ENCODE assay signal across 28 mouse cellular contexts in genomic region chr11:101888820-101889219, GRCm38 (mm10). TPM values are rescaled to one million over a fixed set of nuclear protein-coding genes. Genes with fewer than 3 reads are reported as not detected.
A peak's percentile ranks its signal among the peaks of the same experiment; 100 is the strongest.
DNase-seq lines count a peak whose midpoint lies in the region; ATAC-seq lines count a peak whose summit lies in the region.
"Had no signal": no experiment of that assay in that cellular context is flagged by ENCODE, and none has a peak within 500 bp of the region (broad histone marks: within the 10 kb centered on the region; RNA-seq: fewer than 3 reads in every experiment).

No protein-coding gene starts in this region.

- no peaks in the 10 kb centered on the region for H3K36me3 ChIP-seq in embryonic facial prominence, embryonic 11.5 days (replicated peaks; ENCODE audit: control insufficient read depth, insufficient read depth, low read depth, low read length)
- H3K36me3 ChIP-seq in embryonic facial prominence, embryonic 10.5 days (replicated peaks) = no peaks in the 10 kb centered on the region
- no peaks in the 10 kb centered on the region for H3K36me3 ChIP-seq in heart, embryonic 14.5 days (ENCODE audit: control insufficient read depth, insufficient read depth, low read length)
- no peaks in the 10 kb centered on the region for H3K36me3 ChIP-seq in limb, embryonic 15.5 days
- H3K36me3 ChIP-seq in intestine, embryonic 15.5 days = no peaks in the 10 kb centered on the region
- H3K36me3 ChIP-seq: embryonic facial prominence, embryonic 12.5 days; forebrain, embryonic 15.5 days; heart, embryonic 10.5 days; liver, embryonic 13.5 days had no signal

- H3K27me3 ChIP-seq in embryonic facial prominence, embryonic 11.5 days (ENCODE audit: control insufficient read depth, insufficient read depth, low read length) = no peaks in the 10 kb centered on the region
- peaks cover 89% of the 10 kb centered on the region for H3K27me3 ChIP-seq in embryonic facial prominence, embryonic 10.5 days (replicated peaks; ENCODE audit: low read depth, poor library complexity, severe bottlenecking)
- H3K27me3 ChIP-seq in heart, embryonic 14.5 days (ENCODE audit: control insufficient read depth, insufficient read depth, low read length) = no peaks in the 10 kb centered on the region; the same call in 1 of the 2 replicates
- peaks cover 25% of the 10 kb centered on the region; the same call in 1 of the 2 replicates for H3K27me3 ChIP-seq in limb, embryonic 15.5 days
- peaks cover 25% of the 10 kb centered on the region; the same call in 1 of the 2 replicates for H3K27me3 ChIP-seq in intestine, embryonic 15.5 days (replicated peaks)

- H3K4me3 ChIP-seq in embryonic facial prominence, embryonic 11.5 days (ENCODE audit: low read depth, low read length) = no peak overlapping the region
- no peak overlapping the region for H3K4me3 ChIP-seq in embryonic facial prominence, embryonic 10.5 days
- H3K4me3 ChIP-seq in heart, embryonic 14.5 days (ENCODE audit: control insufficient read depth in 1 of 2, insufficient read depth in 1 of 2, low read depth in 1 of 2, low read length in 2 of 2) = no peak overlapping the region
- H3K4me3 ChIP-seq in limb, embryonic 15.5 days = no peak overlapping the region
- H3K4me3 ChIP-seq in intestine, embryonic 15.5 days (replicated peaks) = no peak overlapping the region
- H3K4me3 ChIP-seq: forebrain, embryonic 15.5 days; layer of hippocampus, adult 2 months; left cerebral cortex, adult 2 months; liver, embryonic 13.5 days had no signal

- no peaks in the 10 kb centered on the region for H3K9me3 ChIP-seq in embryonic facial prominence, embryonic 11.5 days (replicated peaks; ENCODE audit: control insufficient read depth, low read length)
- no peaks in the 10 kb centered on the region for H3K9me3 ChIP-seq in embryonic facial prominence, embryonic 10.5 days
- H3K9me3 ChIP-seq in heart, embryonic 14.5 days (ENCODE audit: control insufficient read depth, low read length) = no peaks in the 10 kb centered on the region
- H3K9me3 ChIP-seq in limb, embryonic 15.5 days = no peaks in the 10 kb centered on the region
- H3K9me3 ChIP-seq in intestine, embryonic 15.5 days = no peaks in the 10 kb centered on the region
- H3K9me3 ChIP-seq: embryonic facial prominence, embryonic 12.5 days; forebrain, embryonic 15.5 days; heart, embryonic 10.5 days; liver, embryonic 13.5 days had no signal

- H3K27ac ChIP-seq in embryonic facial prominence, embryonic 11.5 days (replicated peaks; ENCODE audit: low read depth, low read length) = 0 out of 2 replicates have a peak overlapping the region, but pooled peaks have one; percentile 20
- no peak overlapping the region for H3K27ac ChIP-seq in embryonic facial prominence, embryonic 10.5 days (replicated peaks)
- peak overlapping the region in 1 of 2 experiments; percentile 11; a peak in 1 of 4 replicates for H3K27ac ChIP-seq in heart, embryonic 14.5 days (replicated peaks in 1 of 2; ENCODE audit: control insufficient read depth in 1 of 2, insufficient read depth in 1 of 2, low read depth in 2 of 2, low read length in 2 of 2)
- peak overlapping the region; percentile 17; the same call in 1 of the 2 replicates for H3K27ac ChIP-seq in limb, embryonic 15.5 days
- H3K27ac ChIP-seq in intestine, embryonic 15.5 days = no peak overlapping the region
- H3K27ac ChIP-seq: forebrain, embryonic 15.5 days; layer of hippocampus, adult 2 months; left cerebral cortex, adult 2 months; liver, embryonic 13.5 days had no signal

- no peak overlapping the region for H3K9ac ChIP-seq in embryonic facial prominence, embryonic 11.5 days (replicated peaks; ENCODE audit: low read length)
- 0 out of 2 replicates have a peak overlapping the region, but pooled peaks have one; percentile 10 for H3K9ac ChIP-seq in heart, embryonic 14.5 days (ENCODE audit: low read length)
- no peak overlapping the region for H3K9ac ChIP-seq in limb, embryonic 15.5 days
- no peak overlapping the region for H3K9ac ChIP-seq in intestine, embryonic 15.5 days
- H3K9ac ChIP-seq: liver, embryonic 13.5 days had no signal

- DNase-seq in embryonic facial prominence, embryonic 11.5 days (ENCODE audit: low spot score) = no peak
- no peak for DNase-seq in embryonic facial prominence, embryonic 10.5 days (ENCODE audit: low spot score)
- no peak for DNase-seq in heart, adult 11 months
- DNase-seq in lung, postnatal 10 days = peak; percentile 34
- no peak for DNase-seq in lung, postnatal 4 days
- DNase-seq: adrenal gland, adult 2 months; adrenal gland, postnatal 36 days; cerebellum, adult 8-10 months; cerebellum, postnatal 25 days; gastrocnemius, postnatal 10 days; kidney, adult 2 months; kidney, postnatal 36 days; liver, embryonic 13.5 days; lung, adult 18-20 months; spleen, adult 18-20 months; thymus, adult 18-20 months; thymus, postnatal 25 days had no signal

- no peak for ATAC-seq in embryonic facial prominence, embryonic 11.5 days (replicated peaks; ENCODE audit: insufficient number of reproducible peaks, low FRiP score, low TSS enrichment, low read depth)
- no peak for ATAC-seq in heart, embryonic 14.5 days (ENCODE audit: insufficient number of reproducible peaks, insufficient read depth, low FRiP score, low read depth)
- no peak for ATAC-seq in limb, embryonic 15.5 days (ENCODE audit: insufficient number of reproducible peaks, low FRiP score, low TSS enrichment, low read depth)
- no peak for ATAC-seq in intestine, embryonic 15.5 days
- ATAC-seq: activated CD4-positive, CD25-positive, alpha-beta regulatory T cell, adult 4 months; forebrain, embryonic 15.5 days; hindbrain, embryonic 16.5 days; lung, postnatal 0 days had no signal

- no peak overlapping the region for H3K4me2 ChIP-seq in embryonic facial prominence, embryonic 11.5 days (ENCODE audit: low read depth, low read length)
- H3K4me2 ChIP-seq in heart, embryonic 14.5 days (ENCODE audit: low read length) = peak overlapping the region; percentile 23
- no peak overlapping the region for H3K4me2 ChIP-seq in limb, embryonic 15.5 days
- no peak overlapping the region for H3K4me2 ChIP-seq in intestine, embryonic 15.5 days (replicated peaks)
- H3K4me2 ChIP-seq: liver, embryonic 13.5 days had no signal

- H3K4me1 ChIP-seq in embryonic facial prominence, embryonic 11.5 days (ENCODE audit: control insufficient read depth, insufficient read depth, low read length) = peaks cover 7% of the 10 kb centered on the region
- peaks cover 68% of the 10 kb centered on the region for H3K4me1 ChIP-seq in embryonic facial prominence, embryonic 10.5 days
- H3K4me1 ChIP-seq in heart, embryonic 14.5 days (ENCODE audit: control insufficient read depth in 2 of 2, insufficient read depth in 2 of 2, low read length in 2 of 2) = peaks cover 49 to 52% of the 10 kb centered on the region in 2 experiments
- H3K4me1 ChIP-seq in limb, embryonic 15.5 days = peaks cover 54% of the 10 kb centered on the region
- peaks cover 37% of the 10 kb centered on the region for H3K4me1 ChIP-seq in intestine, embryonic 15.5 days (replicated peaks)

- 63% methylated on average over 6 of the region's 6 CpGs for WGBS in embryonic facial prominence, embryonic 11.5 days
- 66% methylated on average over 6 of the region's 6 CpGs for WGBS in embryonic facial prominence, embryonic 10.5 days
- 61% methylated on average over 6 of the region's 6 CpGs for WGBS in heart, embryonic 14.5 days
- 36% methylated on average over 6 of the region's 6 CpGs for WGBS in limb, embryonic 15.5 days
- WGBS in intestine, embryonic 15.5 days = 53% methylated on average over 6 of the region's 6 CpGs

RNA-seq across cellular contexts. Expression of gene Meox1, which starts 5.4 kb away (rescaled TPM):
- 4.9 and 6.0 TPM in 2 replicates for polyA plus RNA-seq in embryonic facial prominence, embryonic 11.5 days (2014; fragmentation: Nextera tagmentation; extraction: Ambion mirVana)
- 1.9 and 2.9 TPM in 2 replicates for polyA plus RNA-seq in embryonic facial prominence, embryonic 10.5 days (2016; fragmentation: Nextera tagmentation; extraction: Ambion mirVana)
- 13.8 and 13.9 TPM in 2 replicates for polyA plus RNA-seq in heart, embryonic 14.5 days (2014; fragmentation: Nextera tagmentation; extraction: Ambion mirVana)
- polyA plus RNA-seq in limb, embryonic 15.5 days (2015; fragmentation: Nextera tagmentation; extraction: Ambion mirVana) = 15.8 and 18.6 TPM in 2 replicates
- 4.4 and 4.5 TPM in 2 replicates for polyA plus RNA-seq in intestine, embryonic 15.5 days (2015; fragmentation: Nextera tagmentation; extraction: Ambion mirVana)
- polyA plus RNA-seq: activated CD4-positive, CD25-positive, alpha-beta regulatory T cell, adult 4 months had no signal

Comparison
In these comparisons a context has a peak if more than half of its experiments do, and no peak if none do; other contexts are left out.
1. H3K27ac ChIP-seq: peak in embryonic facial prominence, embryonic 11.5 days (single experiment) and limb, embryonic 15.5 days (single experiment); none in embryonic facial prominence, embryonic 10.5 days (single experiment) and intestine, embryonic 15.5 days (single experiment).